Mouse (Mus musculus) CH12.LX (cell line): Measurements from ENCODE around the gene Anxa4.

Source experiments
- CHD2 ChIP-seq: IDR thresholded peaks from 2 replicates; pipeline ENCODE4 v1.6.1; 2011; ENCODE audit warnings: low read length, improper control_type of control experiment
- CTCF ChIP-seq, 2 experiments: IDR thresholded peaks in 1 of 2; conservative IDR thresholded peaks in 1 of 2; 2 replicates each; pipeline ENCODE4 v1.5.1; 2011 to 2012; ENCODE audit warnings: low read depth in 2 of 2, low read length in 2 of 2, improper control_type of control experiment in 1 of 2, inconsistent platforms in 1 of 2, mild to moderate bottlenecking in 1 of 2, moderate library complexity in 1 of 2
- ETS1 ChIP-seq: conservative IDR thresholded peaks from 2 replicates; pipeline ENCODE4 v1.6.1; 2012; ENCODE audit warnings: low read depth, mild to moderate bottlenecking, inconsistent platforms, low read length, improper control_type of control experiment, moderate library complexity
- POLR2A ChIP-seq: IDR thresholded peaks from 2 replicates; pipeline ENCODE4 v1.6.1; 2011; ENCODE audit warnings: low read depth, mild to moderate bottlenecking, improper control_type of control experiment, low read length
- USF2 ChIP-seq: conservative IDR thresholded peaks from 2 replicates; pipeline ENCODE4 v1.6.1; 2011; ENCODE audit warnings: low read depth, low read length, improper control_type of control experiment
- ZC3H11A ChIP-seq: IDR thresholded peaks from 2 replicates; pipeline ENCODE4 v1.6.1; 2012; ENCODE audit warnings: low read depth, mild to moderate bottlenecking, inconsistent platforms, low read length, improper control_type of control experiment
- ZNF384 ChIP-seq: IDR thresholded peaks from 2 replicates; pipeline ENCODE4 v1.6.1; 2012; ENCODE audit warnings: low read depth, low read length, improper control_type of control experiment, inconsistent platforms

GRCm38 (mm10) chr6:86839089-86839488 lies 45.7 kb upstream of the Anxa4 start:
- no peak for TF ChIP-seq CTCF (conservative IDR thresholded peaks at IDR 0.05 in 1 of 2, IDR thresholded peaks at IDR 0.05 in 1 of 2; ENCODE audit: low read depth in 2 of 2, low read length in 2 of 2)
- TF ChIP-seq ZNF384, result no peak
- TF ChIP-seq ETS1, result no peak
- no peak for TF ChIP-seq CHD2
- no peak for TF ChIP-seq USF2
- no peak for TF ChIP-seq POLR2A
- no peak for TF ChIP-seq ZC3H11A
